Mouse (Mus musculus) lung, embryonic 14.5 days (tissue): Measurements from ENCODE around the gene Olfr649. TPM values are rescaled to one million over a fixed set of nuclear protein-coding genes. Genes with fewer than 3 reads are reported as not detected.

ENCODE experiments used
- ATAC-seq: fragments of 200-750 bp; cut with Nextera tagmentation; 2 replicates; pipeline ENCODE4 v1.8.0; 2017; ENCODE audit warnings: mild to moderate bottlenecking, moderate TSS enrichment, moderate library complexity; ENCODE audit not compliant: insufficient read depth
- DNase-seq: peaks from one replicate; pipeline ENCODE4 v3.0.0-alpha.2; 2015
- H3K27ac ChIP-seq: fragments of 300-500 bp; sonication (generic); 2 replicates; pipeline ENCODE4 v1.5.1; 2014; ENCODE audit warnings: low read depth, mild to moderate bottlenecking, moderate library complexity
- H3K27me3 ChIP-seq: fragments of 300-500 bp; sonication (generic); 2 replicates; pipeline ENCODE4 v1.6.1; 2014; ENCODE audit warnings: low read length, control low read depth; ENCODE audit not compliant: insufficient read depth
- H3K36me3 ChIP-seq: fragments of 300-500 bp; sonication (generic); 2 replicates; pipeline ENCODE4 v1.6.1; 2014; ENCODE audit warnings: control low read depth; ENCODE audit not compliant: insufficient read depth
- H3K4me1 ChIP-seq: fragments of 300-500 bp; sonication (generic); 2 replicates; pipeline ENCODE4 v1.6.1; 2014; ENCODE audit warnings: antibody characterized with exemption, control low read depth; ENCODE audit not compliant: insufficient read depth
- H3K4me2 ChIP-seq: fragments of 300-500 bp; sonication (generic); 2 replicates; pipeline ENCODE4 v1.6.1; 2014; ENCODE audit warnings: mild to moderate bottlenecking
- H3K4me3 ChIP-seq: fragments of 300-500 bp; sonication (generic); 2 replicates; pipeline ENCODE4 v1.5.1; 2014; ENCODE audit warnings: low read depth, low read length
- H3K9ac ChIP-seq: fragments of 300-500 bp; sonication (generic); 2 replicates; pipeline ENCODE4 v1.6.1; 2014
- H3K9me3 ChIP-seq: fragments of 300-500 bp; sonication (generic); 2 replicates; pipeline ENCODE4 v1.6.1; 2016; ENCODE audit warnings: low read depth, low read length, control low read depth
- CTCF ChIP-seq: IDR thresholded peaks from 2 replicates; pipeline ENCODE4 v1.5.1; 2016; ENCODE audit warnings: antibody characterized with exemption, low read depth
- WGBS: fragments of 180-500 bp; shearing (Covaris S2); extraction: QIAGEN DNeasy Blood & Tissue Kit; methylation state at CpG from one replicate; pipeline ENCODE4 v1.1.7; 2014; 5-methylcytosine and 5-hydroxymethylcytosine counted together
- polyA plus RNA-seq: library from polyadenylated mRNA; unstranded; fragments of >200 nt; fragmentation: Nextera tagmentation; extraction: Ambion mirVana; gene quantifications from 2 replicates; pipeline ENCODE4 v1.2.1, GENCODE M21; 2014

Gene Olfr649
- polyA plus RNA-seq: not detected in 2 replicates

DNA sequence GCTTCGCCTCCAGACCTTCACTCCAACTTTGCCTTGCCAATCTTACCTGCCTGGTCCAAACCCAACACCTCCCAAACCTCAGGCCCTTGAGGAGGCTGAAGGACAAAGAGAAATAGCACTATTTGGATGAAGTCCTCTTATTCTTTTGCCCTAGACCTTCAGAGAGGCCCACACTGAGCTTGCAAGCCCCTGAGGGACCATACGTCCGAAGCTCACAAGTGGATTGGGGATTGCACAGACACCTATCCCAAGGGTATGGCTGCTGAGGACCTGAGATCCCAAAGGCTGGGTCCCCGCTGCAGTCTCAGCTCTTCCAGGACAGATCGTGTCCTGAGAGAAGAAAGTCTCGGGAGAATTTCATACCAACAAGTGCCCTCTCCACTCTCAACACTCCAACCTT, at the start of gene Olfr649:
Olfr649 (minus strand) TSS at position 101 of the 400 bp plus-strand sequence.
- WGBS: 76% methylated on average over 6 of the region's 6 CpGs
- Histone ChIP-seq H3K27ac (no peak within 1 kb of the TSS), H3K4me2 (no peak within 1 kb of the TSS)

DNA sequence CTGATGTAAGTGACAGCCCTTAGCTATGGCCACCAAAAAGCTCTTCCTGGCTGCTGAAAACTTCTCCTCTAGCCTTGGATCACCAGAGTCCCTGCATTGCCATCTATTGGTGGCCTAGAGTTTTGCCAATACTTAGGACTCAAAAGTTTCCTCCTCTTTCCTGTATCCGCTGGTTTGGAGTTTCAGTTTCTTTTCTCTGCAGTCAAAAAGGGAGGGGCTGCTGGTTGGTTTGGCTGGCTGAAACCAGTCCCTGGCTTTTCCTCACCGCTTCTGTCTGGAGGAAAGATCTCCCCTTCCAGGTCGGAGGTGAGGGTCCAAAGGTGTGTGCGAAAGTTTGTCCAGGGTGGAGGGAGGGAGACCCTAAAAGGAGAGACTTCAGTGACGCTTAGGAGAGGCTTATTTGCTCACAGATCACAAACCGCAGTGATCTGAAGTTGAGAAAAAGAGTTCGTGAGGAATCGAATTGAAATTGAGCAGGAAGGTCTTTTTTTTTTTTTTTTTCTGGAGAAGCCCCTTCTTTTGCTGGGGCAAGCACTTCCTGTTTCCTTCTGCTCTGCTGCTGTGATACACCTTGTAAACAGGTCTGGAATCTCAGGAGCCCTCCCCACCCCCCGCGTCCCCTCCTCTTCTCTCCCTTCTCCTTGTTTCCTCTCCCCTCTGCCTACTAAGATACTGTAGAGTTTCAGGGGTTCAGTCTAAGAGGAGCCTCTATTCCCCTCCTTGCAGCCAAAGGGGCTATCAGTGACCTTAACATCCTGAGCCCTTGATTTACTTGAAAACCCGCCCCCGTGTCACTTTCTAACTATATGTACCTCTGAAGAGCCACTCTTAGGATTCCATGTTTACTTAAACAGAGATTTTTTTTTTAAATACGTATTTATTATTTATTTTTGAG, 48.7 kb upstream of the Olfr649 start, which contains the start of gene Trim34a:
Trim34a (plus strand) TSS at position 171 of the 895 bp plus-strand sequence.
- peak within 1 kb of the TSS; percentile 45 for H3K4me3 ChIP-seq
- WGBS: 3% methylated on average over 13 of the region's 13 CpGs

More for the DNA sequence above, at the start of gene Olfr649:
- Histone ChIP-seq H3K9me3 (no peaks in the 10 kb centered on the region), H3K27me3 (no peaks in the 10 kb centered on the region), H3K4me1 (no peaks in the 10 kb centered on the region), H3K9ac (no peak within 1 kb of the TSS), H3K36me3 (no peaks in the 10 kb centered on the region), H3K4me3 (no peak within 1 kb of the TSS)
- TF ChIP-seq CTCF: no peak
- DNase-seq: no peak
- ATAC-seq: no peak

GRCm38 (mm10) chr7:104243616-104244015, 47.8 kb upstream of the Olfr649 start:
- Histone ChIP-seq H3K27me3 (no peaks in the 10 kb centered on the region), H3K4me3 (no peak overlapping the region), H3K27ac (no peak overlapping the region), H3K4me1 (no peaks in the 10 kb centered on the region), H3K36me3 (no peaks in the 10 kb centered on the region), H3K4me2 (peak overlapping the region; percentile 67; the same call in 1 of the 2 replicates), H3K9ac (no peak overlapping the region), H3K9me3 (no peaks in the 10 kb centered on the region)
- DNase-seq (no peak), ATAC-seq (0 out of 2 replicates have a peak, but pooled peaks have one; percentile 47)
- TF ChIP-seq CTCF: no peak
- WGBS: 46% methylated on average over 1 of the region's 1 CpGs

More for the DNA sequence above, 48.7 kb upstream of the Olfr649 start, which contains the start of gene Trim34a:
- DNase-seq (peak; percentile 86), ATAC-seq (peak; percentile 91)
- Histone ChIP-seq H3K9me3 (no peaks in the 10 kb centered on the region), H3K36me3 (no peaks in the 10 kb centered on the region), H3K27ac (peak within 1 kb of the TSS; percentile 63; the same call in 1 of the 2 replicates), H3K27me3 (no peaks in the 10 kb centered on the region), H3K4me1 (no peaks in the 10 kb centered on the region), H3K4me2 (peak within 1 kb of the TSS; percentile 67), H3K9ac (peak within 1 kb of the TSS; percentile 65)
- peak; percentile 69 for TF ChIP-seq CTCF

DNA sequence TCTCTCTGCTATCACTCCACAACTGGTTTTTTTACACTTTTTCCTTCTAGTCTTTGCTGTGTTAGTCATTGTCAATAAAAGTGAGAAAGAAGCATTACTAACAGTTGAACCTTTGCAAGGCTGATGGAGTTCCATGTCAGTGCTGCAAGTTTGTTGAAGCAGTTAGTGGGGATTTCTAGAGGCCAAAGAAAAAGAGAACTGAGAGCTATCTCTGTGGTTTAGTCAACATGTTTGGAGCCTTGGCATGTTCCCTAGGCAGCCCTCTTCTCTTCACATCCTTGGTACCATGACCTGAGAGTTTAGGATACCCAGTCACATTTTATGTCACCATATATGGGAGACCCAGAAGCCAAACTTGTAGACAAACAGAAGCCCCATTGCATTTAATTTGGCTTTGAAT, 45.1 kb upstream of the Olfr649 start:
- H3K4me3 ChIP-seq: no peak overlapping the region
- no peaks in the 10 kb centered on the region for H3K9me3 ChIP-seq
- no peaks in the 10 kb centered on the region for H3K36me3 ChIP-seq
- H3K27ac ChIP-seq: no peak overlapping the region
- no peak overlapping the region for H3K9ac ChIP-seq
- no peaks in the 10 kb centered on the region for H3K27me3 ChIP-seq
- no peak overlapping the region for H3K4me2 ChIP-seq
- no peak for TF ChIP-seq CTCF
- ATAC-seq (no peak), DNase-seq (no peak)
- H3K4me1 ChIP-seq: no peaks in the 10 kb centered on the region

DNA sequence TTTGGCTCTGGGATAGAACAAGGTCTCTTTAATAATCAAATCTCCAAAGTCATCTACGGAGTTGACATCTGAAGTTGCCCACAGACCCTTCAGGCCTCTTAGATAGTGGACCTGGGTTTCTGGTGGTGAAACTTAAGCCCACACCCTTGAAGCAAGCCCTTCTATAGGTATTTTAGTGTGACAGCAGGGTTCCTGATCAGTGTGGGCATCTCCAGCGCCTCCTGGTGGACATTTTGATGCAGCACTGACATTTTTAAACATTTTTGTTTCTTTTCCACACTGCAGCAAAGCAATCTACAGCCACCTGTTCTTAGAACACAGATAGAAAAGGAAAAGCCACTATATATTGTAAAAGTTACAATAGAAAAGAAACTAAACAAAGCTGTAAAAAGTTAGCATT, 35.4 kb upstream of the Olfr649 start:
- no peaks in the 10 kb centered on the region for H3K4me1 ChIP-seq
- no peak overlapping the region for H3K9ac ChIP-seq
- H3K4me2 ChIP-seq: no peak overlapping the region
- TF ChIP-seq CTCF: peak; percentile 71
- no peaks in the 10 kb centered on the region for H3K27me3 ChIP-seq
- ATAC-seq (no peak), DNase-seq (peak; percentile 42)
- WGBS: 39% methylated on average over 2 of the region's 2 CpGs
- no peak overlapping the region for H3K4me3 ChIP-seq
- no peaks in the 10 kb centered on the region for H3K36me3 ChIP-seq
- H3K9me3 ChIP-seq: no peaks in the 10 kb centered on the region
- no peak overlapping the region for H3K27ac ChIP-seq

DNA sequence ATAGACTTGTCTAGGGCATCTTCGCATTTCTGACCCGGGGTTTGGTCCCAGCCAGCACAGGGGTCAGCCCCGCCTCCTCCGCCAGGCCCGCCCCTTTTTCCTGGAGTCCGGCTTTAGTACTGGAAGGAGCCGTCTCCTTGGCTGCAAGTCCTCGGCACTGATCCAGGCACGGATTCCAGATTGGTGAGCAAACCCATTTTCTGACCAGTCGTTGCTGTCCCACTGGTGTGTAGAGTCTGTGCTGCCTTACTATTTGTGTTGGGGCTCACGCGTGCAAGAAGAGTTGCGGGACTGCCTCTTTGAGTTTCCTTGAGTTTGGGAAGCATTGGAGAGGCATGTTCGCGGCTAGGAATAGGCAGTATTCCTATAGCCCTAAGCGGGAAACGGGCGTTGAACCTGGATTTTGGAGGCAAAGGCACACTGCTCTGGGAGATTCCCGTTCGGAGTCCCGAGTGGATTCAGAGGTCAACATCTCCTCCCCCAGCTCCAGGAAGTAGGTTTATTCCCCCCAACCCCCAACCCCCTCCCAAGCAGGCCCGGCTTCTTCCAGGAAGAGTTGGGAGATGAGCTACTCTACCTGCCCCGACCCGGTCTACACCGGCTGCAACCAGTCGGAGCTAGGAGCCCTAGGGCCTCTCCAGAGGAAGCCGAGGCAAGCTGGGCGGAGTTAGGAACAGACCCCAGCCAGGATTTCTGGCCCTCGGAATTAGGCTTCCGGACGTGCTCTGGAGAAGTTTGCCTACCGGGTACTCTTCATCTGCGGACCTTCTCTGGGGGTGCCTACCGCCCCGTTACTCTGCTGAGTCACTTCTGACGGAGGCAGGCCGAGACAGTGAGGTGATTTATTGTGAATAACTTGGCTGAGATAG, 23.1 kb upstream of the Olfr649 start, which contains the start of gene Trim6:
Trim6 (plus strand) TSS at position 93 of the 869 bp plus-strand sequence.
- ATAC-seq (peak; percentile 91; the same call in 1 of the 2 replicates), DNase-seq (peak; percentile 78)
- peak within 1 kb of the TSS; percentile 37 for H3K4me3 ChIP-seq
- H3K9me3 ChIP-seq: no peaks in the 10 kb centered on the region
- no peak within 1 kb of the TSS for H3K27ac ChIP-seq
- no peak for TF ChIP-seq CTCF
- peak within 1 kb of the TSS; percentile 63 for H3K4me2 ChIP-seq
- H3K9ac ChIP-seq: peak within 1 kb of the TSS; percentile 50
- WGBS: 3% methylated on average over 37 of the region's 37 CpGs
- no peaks in the 10 kb centered on the region; the same call in 1 of the 2 replicates for H3K4me1 ChIP-seq
- H3K36me3 ChIP-seq: no peaks in the 10 kb centered on the region
- no peaks in the 10 kb centered on the region for H3K27me3 ChIP-seq
